Mouse (Mus musculus) thymus, postnatal 36 days (tissue): ENCODE results near the gene Cfap74.

Experiments used
- DNase-seq, 2 experiments: peaks; one replicate each; pipeline ENCODE4 v3.0.0; 2022; ENCODE audit warnings: mixed read lengths in 2 of 2

Gene Cfap74

DNA sequence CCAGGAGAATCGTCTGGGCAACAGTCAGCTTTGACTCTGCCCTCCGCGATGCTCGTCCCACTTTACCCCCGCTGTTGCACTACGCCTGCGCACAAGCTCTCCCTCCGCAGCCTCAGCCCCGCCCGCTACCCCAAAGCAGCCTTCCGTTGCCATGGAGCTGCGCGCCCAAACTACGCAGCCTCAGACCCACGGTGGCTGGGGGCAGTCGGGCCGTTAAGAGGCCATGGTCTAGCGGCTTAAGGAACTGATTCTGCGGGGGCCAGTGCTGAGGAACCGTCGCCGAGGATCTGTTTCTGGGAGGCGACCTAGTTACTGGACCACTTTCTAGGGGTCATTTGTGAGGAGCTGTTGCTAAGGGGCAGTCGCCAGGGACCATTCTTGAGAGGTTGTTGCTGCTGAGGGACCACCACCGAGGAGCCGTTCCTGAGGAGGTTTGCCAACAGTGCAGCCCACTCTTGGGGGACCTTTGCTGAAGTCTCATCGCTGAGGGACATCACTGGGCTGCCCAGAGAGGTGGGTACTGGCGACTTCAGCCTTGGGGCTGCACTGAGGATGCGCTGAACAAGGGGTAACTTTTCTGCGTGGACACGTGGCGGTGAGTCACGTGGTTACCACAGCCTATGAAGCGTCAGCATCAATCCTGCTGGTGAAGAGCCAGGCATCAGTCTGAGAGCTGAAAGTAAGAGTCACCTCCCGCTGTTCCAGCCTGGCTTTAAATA lies at the start of gene Cfap74:
Cfap74 (plus strand) TSS at position 133 of the 719 bp plus-strand sequence.
- peak; percentile 86 to 91 for DNase-seq

DNA sequence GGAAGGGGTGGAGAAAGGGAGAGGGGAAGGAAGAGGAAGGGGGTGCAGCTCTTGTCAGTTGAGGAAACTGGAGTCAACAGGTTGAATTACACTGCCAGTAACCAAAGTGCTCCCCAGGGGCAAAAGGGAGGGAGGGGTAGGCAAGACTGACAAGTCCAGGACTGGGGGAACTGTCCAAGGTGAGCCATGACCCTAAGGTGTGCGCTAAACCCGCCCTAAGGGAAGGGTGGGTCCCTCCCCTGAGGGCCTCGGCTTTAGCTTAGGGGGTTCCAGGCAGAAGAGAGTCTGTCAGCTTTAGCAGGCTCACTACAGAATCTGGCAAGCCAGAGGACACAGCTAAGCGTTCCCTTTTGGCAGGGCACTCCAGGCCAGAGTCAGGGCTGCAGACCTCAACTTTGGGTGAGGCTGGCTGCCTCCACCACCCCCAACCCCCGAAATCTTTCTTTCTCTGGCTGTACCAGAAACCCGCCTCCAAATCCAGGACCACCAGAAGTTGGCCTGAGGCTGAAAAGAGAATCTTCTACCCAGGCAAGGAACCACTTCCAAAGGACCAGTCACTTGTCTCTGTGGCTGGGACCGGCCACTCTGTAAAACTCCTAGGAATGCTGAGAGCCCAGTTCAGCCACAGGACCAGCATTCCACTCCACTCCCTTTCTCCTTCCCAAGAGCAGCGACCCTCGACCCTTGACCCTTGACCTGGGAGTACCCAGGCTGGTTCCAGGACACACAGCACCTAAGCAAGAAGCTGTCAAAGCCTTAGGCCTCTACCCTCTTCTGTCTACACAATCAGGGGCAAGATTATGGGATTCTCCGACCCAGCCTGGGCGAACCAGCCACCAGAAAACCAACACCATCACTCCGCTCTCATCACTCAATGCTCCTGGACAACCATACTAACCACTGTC lies 49.2 kb upstream of the Cfap74 start:
- DNase-seq, result peak in 1 of 2 experiments; percentile 29

DNA sequence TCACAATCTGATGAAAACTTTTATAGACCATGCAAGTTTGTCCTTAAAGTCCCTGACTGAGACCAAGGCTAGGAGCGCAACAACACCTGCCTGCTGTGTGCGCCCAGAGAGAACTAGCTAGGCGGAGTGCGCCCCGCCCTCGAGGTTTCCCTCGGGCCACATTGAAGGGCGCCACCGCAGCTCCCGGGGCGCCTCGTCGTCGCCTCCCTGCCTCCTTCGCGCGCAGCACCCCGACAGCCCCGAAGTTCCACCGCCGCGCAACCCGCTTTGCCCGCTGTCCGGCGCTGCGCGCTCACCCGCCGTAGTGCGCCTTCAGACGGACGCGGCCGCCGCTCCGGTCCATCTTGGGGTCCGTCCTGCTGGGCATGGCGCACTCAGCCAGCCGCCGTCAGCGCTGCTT lies 48.1 kb upstream of the Cfap74 start:
- DNase-seq, result peak in 1 of 2 experiments; percentile 77

DNA sequence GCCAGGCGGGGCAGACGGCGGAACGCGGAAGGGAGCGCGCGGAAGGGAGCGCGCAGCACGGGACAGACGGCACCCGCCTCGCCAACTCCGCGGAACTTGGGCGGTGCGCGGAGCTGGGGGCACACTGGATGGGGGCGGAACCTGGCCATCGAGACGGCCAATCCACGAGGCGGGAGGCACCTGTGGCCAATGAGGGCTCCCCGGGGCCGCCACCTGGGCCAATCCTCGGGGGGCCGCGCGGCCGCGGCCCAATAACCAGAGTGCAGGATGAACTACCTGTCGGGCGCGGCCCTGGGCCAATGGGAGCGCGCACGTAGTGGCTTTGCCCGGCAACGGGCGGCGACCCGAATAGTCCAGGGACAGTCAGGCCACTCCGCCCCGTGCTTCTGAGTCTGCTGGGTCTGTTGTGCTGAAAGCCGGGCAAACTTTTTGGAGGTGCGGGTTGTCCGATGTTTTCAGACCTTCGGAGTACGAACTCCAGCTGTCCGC lies 47.6 kb upstream of the Cfap74 start, which contains the start of gene Prkcz:
Prkcz (minus strand) TSS at position 59 of the 489 bp plus-strand sequence.
- peak; percentile 87 to 94 for DNase-seq

DNA sequence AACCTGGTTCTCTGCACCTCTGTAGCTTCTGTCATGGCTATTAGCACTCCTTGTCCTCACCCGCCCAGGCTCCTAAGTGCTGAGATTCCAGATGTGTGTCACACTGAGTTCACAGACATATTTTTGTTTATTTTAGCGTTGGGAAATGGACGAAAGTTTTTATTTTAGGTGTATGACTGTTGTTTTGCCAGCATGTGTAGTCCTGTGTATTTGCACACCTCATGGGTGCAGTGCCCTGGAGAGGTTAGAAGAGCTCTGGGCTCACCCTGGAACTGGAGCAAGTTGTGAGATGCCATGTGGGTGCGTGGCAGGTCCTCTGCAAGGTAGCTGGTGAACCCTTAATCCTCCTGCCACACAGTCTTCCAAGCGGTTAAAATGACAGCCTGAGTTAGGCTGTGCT lies 46.5 kb upstream of the Cfap74 start:
- DNase-seq, result no peak

DNA sequence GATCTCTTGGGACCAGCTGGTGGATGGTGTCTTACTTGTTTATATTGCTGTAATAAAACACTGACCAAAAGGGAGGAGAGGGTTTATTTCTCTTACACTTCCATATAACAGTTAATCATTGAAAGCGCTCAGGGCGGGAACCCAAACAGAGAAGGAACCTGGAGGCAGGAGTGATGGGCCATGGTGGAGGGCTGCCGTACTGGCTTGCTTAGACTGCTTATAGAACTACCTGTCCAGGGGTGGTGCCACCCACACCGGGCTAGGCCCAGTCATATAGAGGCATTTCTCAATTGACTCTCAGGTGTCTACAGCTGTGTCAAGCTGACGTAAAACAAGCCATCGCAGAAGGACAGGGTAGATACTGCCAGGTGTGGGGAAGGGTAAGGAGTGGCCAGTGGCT lies 42.2 kb upstream of the Cfap74 start:
- DNase-seq, result no peak

DNA sequence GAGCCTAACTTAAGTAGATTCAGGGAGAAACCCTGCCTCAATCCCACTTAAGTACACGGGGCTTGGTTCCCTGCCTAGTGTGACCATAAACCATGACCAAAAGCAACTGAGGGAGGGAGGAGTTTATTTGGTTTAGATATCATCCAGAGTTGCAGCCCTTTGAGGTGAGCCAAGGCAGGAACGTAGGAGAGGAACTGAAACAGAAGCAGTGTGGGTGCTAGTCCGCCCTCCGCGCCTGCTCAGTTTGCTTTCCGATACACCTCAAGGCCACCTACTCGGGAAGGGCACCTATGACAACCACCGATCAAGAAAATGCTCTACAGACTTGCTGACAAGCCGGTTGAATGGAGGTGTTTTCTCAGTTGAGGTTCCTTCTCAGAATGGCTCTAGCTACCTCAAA lies 41.3 kb upstream of the Cfap74 start:
- no peak for DNase-seq

DNA sequence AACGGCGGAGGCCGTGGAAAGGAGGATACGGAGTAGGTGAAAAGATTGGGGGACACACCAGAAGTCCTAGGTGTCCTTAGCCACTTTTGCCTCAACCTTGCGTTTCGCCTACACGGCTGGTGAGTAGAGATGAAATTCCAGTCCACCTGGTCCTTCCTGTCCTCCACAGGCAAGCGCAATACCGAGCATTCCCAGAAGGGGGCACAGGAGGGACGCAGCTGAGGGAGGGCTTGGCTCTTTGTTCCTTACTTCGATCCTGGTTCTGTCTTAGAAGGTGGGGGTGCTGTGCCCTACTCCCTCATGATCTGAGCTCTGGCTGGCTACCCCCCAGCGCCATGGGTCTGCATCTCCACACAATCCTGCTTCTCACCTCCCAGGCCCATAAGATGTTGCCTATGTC lies 40.3 kb upstream of the Cfap74 start:
- DNase-seq, result peak; percentile 81 to 85

DNA sequence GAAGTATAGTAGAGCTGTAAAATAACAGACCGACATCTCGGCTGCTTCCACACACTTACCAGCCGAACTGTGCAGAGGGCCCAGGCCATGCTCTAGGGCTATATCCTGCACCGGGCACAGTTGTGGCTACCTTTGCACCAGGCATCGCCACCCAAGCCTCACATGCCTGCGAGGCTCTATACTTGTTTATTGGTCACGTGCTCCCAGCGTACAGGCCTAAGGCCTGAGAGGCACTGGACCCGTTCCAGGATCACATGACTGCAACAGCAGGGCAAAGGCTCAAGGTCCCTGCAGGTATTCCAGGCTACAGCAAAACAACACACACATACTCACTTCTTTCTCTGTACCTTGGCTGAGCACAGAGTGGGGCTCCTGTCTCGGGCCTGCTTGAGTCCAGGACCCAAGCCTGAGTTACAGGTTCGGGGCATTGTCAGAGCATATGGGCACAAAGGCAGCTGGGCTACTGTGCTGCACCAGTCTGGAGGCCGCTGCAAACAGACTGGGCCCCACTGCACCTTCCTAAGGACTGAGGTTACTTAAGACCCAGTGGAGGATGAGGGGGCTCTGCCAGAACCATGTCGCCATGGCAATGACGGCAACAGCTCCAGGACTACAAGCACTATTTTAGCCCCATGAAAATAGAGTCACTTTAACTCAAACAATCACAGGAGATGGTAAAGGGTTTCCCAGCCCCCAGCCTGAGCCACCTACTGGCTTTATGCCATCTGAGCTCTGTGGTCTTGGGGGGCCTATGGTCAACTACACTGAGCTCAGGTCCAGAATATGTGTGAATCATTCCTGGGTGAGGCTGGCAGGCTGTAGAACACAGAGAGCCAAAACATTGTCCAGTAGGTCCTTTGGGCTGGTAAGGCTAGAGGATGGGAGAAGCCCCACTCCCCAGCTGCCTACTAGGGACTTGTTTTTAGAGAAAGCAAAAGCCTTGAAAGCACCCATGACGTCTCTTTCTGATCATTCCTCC lies 38.0 kb upstream of the Cfap74 start:
- DNase-seq, result no peak

DNA sequence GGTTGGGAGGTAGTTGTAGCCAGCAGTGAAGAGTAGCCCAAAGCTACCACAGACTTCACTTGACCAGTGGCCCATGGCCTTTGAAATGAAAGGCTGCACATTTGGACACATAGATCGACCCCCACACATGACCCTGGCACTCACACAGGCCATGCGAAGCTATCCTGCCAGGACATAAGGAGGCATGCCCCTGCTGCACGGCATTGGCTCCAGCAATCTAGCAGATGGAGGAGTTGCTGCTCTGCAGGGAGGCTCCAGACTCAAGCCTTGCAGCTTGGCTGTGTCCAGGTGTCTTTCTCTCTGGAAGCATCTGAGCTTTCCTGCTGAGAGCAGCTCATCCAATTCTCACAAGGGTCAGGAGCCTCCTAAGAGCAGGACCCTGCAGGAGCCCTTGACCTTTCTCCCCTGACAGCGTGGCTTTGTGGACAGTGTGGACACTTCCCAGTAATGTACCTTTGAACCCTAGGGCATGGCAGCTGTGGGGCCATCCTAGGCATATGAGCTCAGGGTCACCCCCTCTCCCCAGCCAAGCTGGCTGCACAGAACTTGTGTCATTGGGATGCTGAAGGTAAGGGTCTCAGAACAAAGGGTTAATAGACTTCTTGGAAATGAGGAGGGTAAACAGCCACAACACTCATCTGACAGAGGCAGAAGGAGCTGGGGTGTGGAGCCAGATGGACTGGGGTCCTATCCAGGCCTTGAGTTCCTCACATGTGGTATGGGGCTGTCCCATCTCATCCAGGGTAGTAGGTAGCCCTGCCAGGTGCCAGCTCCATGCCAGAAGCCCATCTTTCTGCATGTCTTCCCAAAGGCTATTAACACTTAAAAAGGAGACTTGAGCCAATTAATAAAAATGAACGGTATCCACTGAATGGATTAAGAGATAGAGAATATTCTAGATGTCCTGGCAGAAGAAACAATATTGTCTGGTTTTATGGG lies 36.9 kb upstream of the Cfap74 start:
- DNase-seq, result no peak

DNA sequence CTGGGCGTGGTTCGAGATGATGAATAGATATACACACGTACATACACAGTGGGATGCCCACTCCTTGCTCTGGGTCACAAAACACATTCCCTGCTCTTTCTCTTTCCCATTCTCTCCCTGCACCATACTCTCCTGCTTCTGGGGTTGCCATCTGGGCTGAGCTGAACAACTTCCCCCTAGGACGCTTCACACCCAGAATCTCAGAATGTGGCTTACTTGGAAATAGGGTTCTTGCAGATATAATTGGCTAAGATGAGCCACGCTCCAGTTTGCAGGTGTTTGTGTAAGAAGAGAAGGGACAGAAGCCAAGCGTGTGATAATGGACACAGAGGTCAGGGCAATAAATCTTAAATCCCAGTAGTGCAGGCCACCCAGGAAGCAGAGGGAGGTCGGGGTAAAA lies 27.0 kb upstream of the Cfap74 start:
- DNase-seq, result no peak

DNA sequence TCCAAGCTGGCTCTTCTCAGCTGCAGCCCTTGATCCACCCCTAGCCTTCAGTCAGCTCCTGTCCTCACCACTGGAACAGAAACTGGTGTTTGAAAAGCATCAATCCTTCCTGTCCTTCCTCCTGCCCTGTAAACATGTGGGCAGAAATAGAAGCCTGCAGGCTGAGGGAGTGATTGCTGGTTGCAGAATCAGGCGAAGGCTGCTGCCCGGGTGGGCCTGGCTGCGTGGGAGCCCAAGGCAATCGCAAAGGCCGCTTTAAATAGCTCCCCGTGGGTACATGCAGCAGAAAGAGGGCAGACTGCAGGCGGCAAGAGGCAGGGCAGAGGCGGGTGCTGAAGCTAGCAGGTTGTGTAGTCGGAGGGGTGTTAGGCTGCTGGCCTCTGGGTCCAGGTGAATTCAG lies 26.2 kb upstream of the Cfap74 start:
- DNase-seq, result no peak

DNA sequence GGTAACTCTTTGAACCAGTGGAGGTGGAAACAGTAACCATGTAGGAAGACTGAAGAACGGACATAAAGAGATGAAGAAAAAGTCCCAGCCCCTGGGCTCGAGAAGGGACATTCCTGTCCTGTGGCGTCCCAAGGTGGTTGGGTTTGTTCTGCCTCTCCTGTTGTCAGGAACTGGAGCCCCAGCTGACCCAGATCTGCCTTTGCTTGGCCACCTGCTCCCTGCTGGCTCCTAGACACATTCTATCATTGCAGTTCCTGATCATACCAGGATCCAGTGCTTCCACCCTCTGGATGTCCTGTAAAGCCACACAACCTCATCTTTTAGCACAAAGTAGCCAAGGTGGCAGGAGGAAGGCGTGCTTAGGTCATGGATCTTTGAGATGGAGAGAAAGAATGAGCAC lies 25.7 kb upstream of the Cfap74 start:
- DNase-seq, result no peak

DNA sequence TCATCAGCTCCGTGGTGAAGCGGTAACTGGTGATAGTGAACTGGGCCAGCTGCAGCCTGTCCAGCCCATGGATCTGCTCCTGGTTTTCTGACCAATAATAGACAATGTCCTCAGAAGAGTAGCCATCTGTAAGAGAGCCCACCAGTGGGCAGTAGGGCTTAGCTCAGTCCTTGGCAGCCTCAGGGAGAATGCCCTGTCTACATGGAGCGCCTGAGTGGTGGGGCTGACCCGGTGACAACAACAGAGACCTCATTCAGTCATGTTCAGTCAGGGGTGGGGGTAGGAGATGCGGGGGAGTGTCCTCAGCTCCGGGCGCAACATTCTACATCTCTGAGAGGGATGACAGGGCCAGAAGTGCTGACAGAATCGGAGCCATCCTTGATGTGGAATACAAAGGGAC lies 21.8 kb upstream of the Cfap74 start:
- DNase-seq, result no peak

DNA sequence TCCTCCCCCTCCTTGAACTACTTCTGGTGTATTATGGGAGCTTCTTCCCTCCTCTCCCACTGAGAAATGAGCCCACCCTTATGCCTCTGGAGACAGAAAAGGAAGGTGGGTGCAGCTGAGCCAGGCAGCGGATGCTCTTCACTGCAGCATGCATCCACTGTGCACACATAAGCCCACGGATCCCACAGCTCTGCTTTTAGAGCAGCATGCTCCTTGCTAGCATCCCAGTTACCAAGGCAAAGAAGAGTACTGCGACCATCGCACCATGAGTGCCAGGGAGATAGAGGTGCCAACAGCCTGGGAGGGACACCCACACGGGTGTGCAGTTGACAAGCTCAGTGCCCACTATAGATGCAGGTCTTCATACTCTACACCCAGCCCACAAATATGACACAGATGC lies 13.5 kb upstream of the Cfap74 start:
- DNase-seq, result no peak

DNA sequence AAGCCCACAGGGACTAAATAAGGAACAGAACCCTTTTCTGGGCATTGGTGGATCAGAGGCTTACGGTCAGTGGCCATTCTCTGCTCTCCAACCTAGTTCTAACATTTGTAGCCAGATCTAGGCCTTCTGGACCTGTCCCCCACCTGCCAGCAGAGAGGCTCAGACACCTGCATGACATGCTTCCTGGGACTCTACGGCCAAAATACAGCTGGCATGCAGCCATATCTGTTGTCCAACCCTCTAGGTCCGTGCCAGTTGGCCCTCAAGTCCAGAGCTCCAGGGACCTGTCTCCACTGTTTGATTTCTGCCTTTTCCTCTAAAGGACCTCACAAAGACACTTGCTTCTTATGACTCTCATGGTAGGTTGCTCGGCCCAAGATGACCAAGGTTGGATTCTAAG lies 12.2 kb upstream of the Cfap74 start:
- DNase-seq, result no peak

DNA sequence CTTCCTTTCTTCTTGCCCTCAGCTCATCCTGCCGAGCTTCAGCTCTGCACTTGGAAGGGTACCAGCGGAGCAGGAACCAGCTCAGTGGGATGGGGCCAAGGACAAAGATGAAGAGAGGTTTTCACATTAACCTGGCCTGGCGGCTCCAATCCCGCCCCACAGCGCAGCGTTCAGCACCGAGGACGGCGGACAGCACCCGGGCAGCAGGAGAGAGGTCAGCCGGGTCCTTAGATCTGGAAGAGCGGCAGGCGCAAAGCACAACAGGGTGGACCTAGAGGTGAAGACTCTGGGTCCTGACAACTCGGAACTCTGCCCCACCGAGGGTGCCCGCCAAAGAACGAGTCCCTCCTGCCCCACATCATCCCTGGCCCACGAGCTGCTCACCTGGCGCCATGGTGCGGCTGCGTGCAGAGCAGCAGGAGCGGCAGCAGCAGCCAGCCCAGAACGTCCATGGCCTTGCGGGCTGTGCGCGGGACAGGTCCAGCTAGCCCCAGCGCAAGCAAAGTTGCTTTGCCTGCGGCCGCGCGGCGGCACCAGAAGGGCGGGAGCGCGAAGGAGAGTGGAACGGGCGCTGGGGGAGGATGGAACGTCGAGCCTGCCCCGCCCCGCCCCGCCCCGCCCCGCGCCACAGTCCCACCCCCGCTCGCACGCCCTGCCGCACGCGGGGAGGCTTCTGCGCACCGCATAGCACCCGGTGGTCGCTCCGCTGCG lies 11.3 kb upstream of the Cfap74 start, which contains the start of gene Gabrd:
Gabrd (minus strand) TSS at position 602 of the 711 bp plus-strand sequence.
- DNase-seq, result peak; percentile 33 to 42

DNA sequence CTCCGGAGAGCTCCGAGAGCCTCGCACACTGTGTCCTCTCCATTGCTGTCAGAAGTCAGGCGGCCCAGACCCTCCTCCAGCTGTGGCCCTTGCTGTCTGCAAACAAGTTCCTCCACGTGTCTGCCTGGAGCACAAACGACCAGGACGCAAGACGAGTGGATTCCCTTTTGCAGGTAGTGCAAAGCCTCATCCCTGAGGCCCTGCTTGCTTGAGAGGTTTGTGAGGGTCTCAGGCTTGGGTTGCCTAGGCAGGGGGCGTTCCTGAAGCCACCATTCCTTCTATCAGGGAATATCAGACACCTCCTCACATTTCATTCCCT lies 10.8 kb upstream of the Cfap74 start:
- DNase-seq, result no peak

DNA sequence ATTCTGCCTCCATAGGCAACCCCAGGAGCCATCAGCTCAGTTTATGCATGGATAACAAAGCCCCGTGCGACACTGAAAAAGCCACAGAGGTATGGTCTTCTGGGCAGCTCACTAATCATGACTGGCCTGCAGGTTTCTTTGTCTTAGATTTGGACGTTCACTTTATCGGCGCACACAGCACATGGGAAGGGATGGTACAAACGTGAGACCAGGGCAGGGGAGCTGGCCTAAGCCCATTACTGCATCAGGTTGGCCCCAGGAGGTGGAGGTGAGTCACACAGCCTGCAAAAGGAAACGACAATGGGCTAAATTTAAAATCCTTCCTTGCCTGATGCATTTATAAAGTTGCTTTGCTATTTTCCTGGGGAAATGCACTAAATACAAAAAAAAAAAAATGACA lies 7.9 kb upstream of the Cfap74 start:
- DNase-seq, result no peak

DNA sequence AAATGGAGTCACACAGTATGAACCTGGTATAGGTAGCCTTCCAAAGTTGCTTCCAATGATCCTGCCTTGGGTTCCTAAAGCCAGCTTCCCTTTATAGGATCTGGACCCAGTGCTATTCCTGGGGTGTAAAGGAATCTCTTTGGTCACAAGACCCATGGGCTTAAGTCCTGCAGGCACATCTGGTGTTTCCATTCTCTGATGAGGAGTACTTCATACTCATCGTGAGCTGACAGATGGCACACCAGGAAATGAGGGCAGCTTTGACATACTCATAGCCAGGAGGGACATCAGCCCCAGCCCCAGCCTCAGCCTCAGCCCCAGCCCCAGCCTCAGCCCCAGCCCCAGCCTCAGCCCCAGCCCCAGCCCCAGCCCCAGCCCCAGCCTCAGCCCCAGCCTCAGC lies 6.5 kb upstream of the Cfap74 start:
- no peak for DNase-seq

DNA sequence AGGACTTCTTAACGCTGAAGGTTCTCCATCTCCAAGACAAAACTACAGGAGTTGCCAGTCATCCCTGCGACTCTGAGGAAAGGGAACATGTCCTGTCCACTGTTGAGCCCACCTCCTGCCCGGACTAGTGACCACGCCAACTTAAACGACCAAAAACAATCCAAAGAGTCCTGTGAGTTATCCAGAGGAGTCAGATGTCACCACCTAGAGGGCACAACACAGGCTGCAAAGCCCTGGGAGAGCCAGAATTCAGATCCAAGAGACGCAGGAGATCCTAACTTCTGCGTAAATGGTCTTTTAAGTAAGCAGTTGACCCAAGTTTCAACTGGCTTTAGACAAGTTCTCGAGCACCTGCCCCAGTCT lies 314 bp upstream of the Cfap74 start:
- DNase-seq, result no peak
